11 mouse cellular contexts compared by ENCODE assay signal in genomic region chr13:98503601-98504000, GRCm38 (mm10). TPM values are rescaled to one million over a fixed set of nuclear protein-coding genes. Genes with fewer than 3 reads are reported as not detected.
A peak's percentile ranks its signal among the peaks of the same experiment; 100 is the strongest.
DNase-seq lines count a peak whose midpoint lies in the region; ATAC-seq and TF ChIP-seq lines count a peak whose summit lies in the region.
"Had no signal": no experiment of that assay in that cellular context is flagged by ENCODE, and none has a peak within 500 bp of the region (broad histone marks: within the 10 kb centered on the region; RNA-seq: fewer than 3 reads in every experiment).

No protein-coding gene starts in this region.

- H3K9me3 ChIP-seq in heart, embryonic 11.5 days (replicated peaks; ENCODE audit: control insufficient read depth, low read length), result no peaks in the 10 kb centered on the region
- no peaks in the 10 kb centered on the region for H3K9me3 ChIP-seq in midbrain, embryonic 10.5 days (replicated peaks)
- no peaks in the 10 kb centered on the region for H3K9me3 ChIP-seq in midbrain, postnatal 0 days (ENCODE audit: low read length)
- no peaks in the 10 kb centered on the region for H3K9me3 ChIP-seq in hindbrain, embryonic 13.5 days
- no peaks in the 10 kb centered on the region for H3K9me3 ChIP-seq in neural tube, embryonic 13.5 days

- H3K27ac ChIP-seq in heart, embryonic 11.5 days (ENCODE audit: low read depth, low read length), result no peak overlapping the region
- H3K27ac ChIP-seq in midbrain, embryonic 10.5 days (replicated peaks), result peak overlapping the region; percentile 85; the same call in 1 of the 2 replicates
- no peak overlapping the region for H3K27ac ChIP-seq in midbrain, postnatal 0 days (ENCODE audit: low read depth, low read length)
- no peak overlapping the region for H3K27ac ChIP-seq in hindbrain, embryonic 13.5 days
- H3K27ac ChIP-seq in neural tube, embryonic 13.5 days (replicated peaks), result no peak overlapping the region

- no peak overlapping the region for H3K4me3 ChIP-seq in heart, embryonic 11.5 days (ENCODE audit: low read depth, low read length)
- peak overlapping the region; percentile 60 for H3K4me3 ChIP-seq in midbrain, embryonic 10.5 days
- no peak overlapping the region for H3K4me3 ChIP-seq in midbrain, postnatal 0 days (ENCODE audit: low read depth, low read length)
- no peak overlapping the region for H3K4me3 ChIP-seq in hindbrain, embryonic 13.5 days
- no peak overlapping the region for H3K4me3 ChIP-seq in neural tube, embryonic 13.5 days
- H3K4me3 ChIP-seq: erythroblast, embryonic 14.5 days had no signal

- no peak for TF ChIP-seq CTCF in midbrain, postnatal 0 days (IDR thresholded peaks at IDR 0.05)

- H3K4me2 ChIP-seq in heart, embryonic 11.5 days, result peak overlapping the region; percentile 73; the same call in 1 of the 2 replicates
- H3K4me2 ChIP-seq in midbrain, postnatal 0 days (ENCODE audit: low read depth, low read length, poor library complexity, severe bottlenecking), result no peak overlapping the region
- H3K4me2 ChIP-seq in hindbrain, embryonic 13.5 days, result peak overlapping the region; percentile 55; the same call in 1 of the 2 replicates
- peak overlapping the region; percentile 59; the same call in 1 of the 2 replicates for H3K4me2 ChIP-seq in neural tube, embryonic 13.5 days

- H3K27me3 ChIP-seq in heart, embryonic 11.5 days (ENCODE audit: control insufficient read depth, insufficient read depth, low read length), result peaks cover 89% of the 10 kb centered on the region
- H3K27me3 ChIP-seq in midbrain, embryonic 10.5 days (ENCODE audit: low read depth, poor library complexity, severe bottlenecking), result peaks cover 100% of the 10 kb centered on the region
- peaks cover 68% of the 10 kb centered on the region for H3K27me3 ChIP-seq in midbrain, postnatal 0 days (ENCODE audit: insufficient read depth, low read length)
- H3K27me3 ChIP-seq in hindbrain, embryonic 13.5 days, result peaks cover 98% of the 10 kb centered on the region
- peaks cover 98% of the 10 kb centered on the region for H3K27me3 ChIP-seq in neural tube, embryonic 13.5 days

- whole genome bisulfite sequencing in heart, embryonic 11.5 days (ENCODE audit: insufficient replicate concordance), result 3% methylated on average over 8 of the region's 8 CpGs
- under 1% methylated on average over 8 of the region's 8 CpGs for WGBS in midbrain, embryonic 10.5 days
- WGBS in midbrain, postnatal 0 days, result 2% methylated on average over 8 of the region's 8 CpGs
- under 1% methylated on average over 8 of the region's 8 CpGs for WGBS in hindbrain, embryonic 13.5 days
- under 1% methylated on average over 8 of the region's 8 CpGs for WGBS in neural tube, embryonic 13.5 days

- H3K9ac ChIP-seq in heart, embryonic 11.5 days (ENCODE audit: low read depth, low read length), result no peak overlapping the region
- no peak overlapping the region for H3K9ac ChIP-seq in midbrain, postnatal 0 days (replicated peaks; ENCODE audit: low read length, poor library complexity, severe bottlenecking)
- no peak overlapping the region for H3K9ac ChIP-seq in hindbrain, embryonic 13.5 days
- no peak overlapping the region for H3K9ac ChIP-seq in neural tube, embryonic 13.5 days

- H3K4me1 ChIP-seq in heart, embryonic 11.5 days (ENCODE audit: control insufficient read depth, insufficient read depth, low read length), result no peaks in the 10 kb centered on the region; the same call in 1 of the 2 replicates
- peaks cover 53% of the 10 kb centered on the region for H3K4me1 ChIP-seq in midbrain, embryonic 10.5 days
- no peaks in the 10 kb centered on the region for H3K4me1 ChIP-seq in midbrain, postnatal 0 days (ENCODE audit: insufficient read depth, low read length)
- peaks cover 21% of the 10 kb centered on the region for H3K4me1 ChIP-seq in hindbrain, embryonic 13.5 days (replicated peaks)
- peaks cover 29% of the 10 kb centered on the region for H3K4me1 ChIP-seq in neural tube, embryonic 13.5 days (replicated peaks)

- no peak for DNase-seq in heart, postnatal 14 days
- DNase-seq in midbrain, embryonic 10.5 days (ENCODE audit: low spot score), result peak; percentile 68
- no peak for DNase-seq in midbrain, postnatal 0 days (ENCODE audit: low spot score)
- DNase-seq in right cerebral cortex, postnatal 4 days, result no peak
- no peak for DNase-seq in lung, postnatal 4 days
- DNase-seq: lung, postnatal 10 days had no signal

- ATAC-seq in heart, embryonic 11.5 days (replicated peaks; ENCODE audit: insufficient number of reproducible peaks, low FRiP score, low TSS enrichment), result no peak
- ATAC-seq in midbrain, postnatal 0 days (ENCODE audit: low FRiP score), result no peak
- no peak for ATAC-seq in hindbrain, embryonic 13.5 days (ENCODE audit: low FRiP score)
- no peak for ATAC-seq in neural tube, embryonic 13.5 days (ENCODE audit: low read depth)

- no peaks in the 10 kb centered on the region for H3K36me3 ChIP-seq in heart, embryonic 11.5 days (ENCODE audit: control insufficient read depth, insufficient read depth, low read length)
- no peaks in the 10 kb centered on the region for H3K36me3 ChIP-seq in midbrain, embryonic 10.5 days
- no peaks in the 10 kb centered on the region for H3K36me3 ChIP-seq in midbrain, postnatal 0 days (ENCODE audit: insufficient read depth, low read length)
- no peaks in the 10 kb centered on the region for H3K36me3 ChIP-seq in hindbrain, embryonic 13.5 days
- no peaks in the 10 kb centered on the region for H3K36me3 ChIP-seq in neural tube, embryonic 13.5 days

- intact Hi-C loops in heart, postnatal 14 days (cut with DNase I), result loop anchor here (5.0 kb wide), 2 partner anchors 136 to 151 kb away; partner anchors contain the start of gene Foxd1

RNA-seq across cellular contexts. Expression of gene Gm10320, which starts 11.8 kb away (rescaled TPM):
- 0.37 and 0.65 TPM in 2 replicates for polyA plus RNA-seq in heart, embryonic 11.5 days (2014; fragmentation: Nextera tagmentation; extraction: Ambion mirVana)
- not detected for total RNA-seq in heart, postnatal 14 days (2021)
- polyA plus RNA-seq in midbrain, embryonic 10.5 days (2016; fragmentation: Nextera tagmentation; extraction: Ambion mirVana), result 1.1 and 1.2 TPM in 2 replicates
- total RNA-seq in midbrain, postnatal 0 days (2014; rRNA removed), result not detected in 2 replicates
- 0.43 and 1.2 TPM in 2 replicates for polyA plus RNA-seq in midbrain, postnatal 0 days (2015; fragmentation: Nextera tagmentation; extraction: Ambion mirVana)
- 0.99 and 1.1 TPM in 2 replicates for polyA plus RNA-seq in hindbrain, embryonic 13.5 days (2015; fragmentation: Nextera tagmentation; extraction: Ambion mirVana)
- polyA plus RNA-seq in neural tube, embryonic 13.5 days (2015; fragmentation: Nextera tagmentation; extraction: Ambion mirVana), result 0.74 and 1.4 TPM in 2 replicates
- total RNA-seq: left cerebral cortex, adult 18-20 months had no signal
